Mouse (Mus musculus) mammary gland, adult 2 months (tissue): Measurements from ENCODE around the gene Txndc16. TPM values are rescaled to one million over a fixed set of nuclear protein-coding genes. Genes with fewer than 3 reads are reported as not detected.

Experiments
- polyA plus RNA-seq: library from polyadenylated mRNA; depleted of rRNA; stranded (reverse); fragments of >200 nt; gene quantifications from 2 replicates; pipeline ENCODE4 v1.2.3, GENCODE M21; 2012; ENCODE audit warnings: low replicate concordance; rRNA removed

Txndc16 gene
- 4.1 and 8.9 TPM in 2 replicates for polyA plus RNA-seq

GRCm38 (mm10) chr14:45220090-45220956, at the start of gene Txndc16:
TSS of gene Txndc16 (minus strand) at chr14:45220328.

GRCm38 (mm10) chr14:45219281-45220089, 643 bp downstream of the Txndc16 start, which contains the start of gene Gpr137c:
TSS of gene Gpr137c (plus strand) at chr14:45219717.

Other genes with a start within 250 kb of the Txndc16 start
- 3.0 and 3.2 TPM in 2 replicates for gene Ptger2, start 232.1 kb downstream of the Txndc16 start, polyA plus RNA-seq
- 6.9 and 20.8 TPM in 2 replicates for gene Gpr137c, start 611 bp downstream of the Txndc16 start, polyA plus RNA-seq
- 3.7 and 8.5 TPM in 2 replicates for gene Ero1l, start 98.4 kb upstream of the Txndc16 start, polyA plus RNA-seq
- gene Psmc6, start 109.5 kb upstream of the Txndc16 start, polyA plus RNA-seq, result 10.7 and 44.8 TPM in 2 replicates
- 6.2 and 45.3 TPM in 2 replicates for gene Styx, start 130.8 kb upstream of the Txndc16 start, polyA plus RNA-seq
- 2.5 and 7.3 TPM in 2 replicates for gene Gnpnat1, start 184.6 kb upstream of the Txndc16 start, polyA plus RNA-seq